Mouse (Mus musculus): ENCODE results near the gene Oasl1.

GRCm38 (mm10) chr5:114922366-114922731, 691 bp upstream of the Oasl1 start:
- no peak for TF ChIP-seq CTCF (IDR thresholded peaks at IDR 0.05; ENCODE audit: extremely low read depth, insufficient read depth, insufficient read length, insufficient replicate concordance)
- TF ChIP-seq POLR2A (IDR thresholded peaks at IDR 0.05; ENCODE audit: low read depth, low read length): no peak; the same call in 1 of the 2 replicates

All from spleen, adult 2 months (tissue).